Mouse (Mus musculus) kidney, adult 2 months (tissue): Measurements from ENCODE around the gene Smco2. TPM values are rescaled to one million over a fixed set of nuclear protein-coding genes. Genes with fewer than 3 reads are reported as not detected.

ENCODE experiments used
- DNase-seq: peaks from one replicate; pipeline ENCODE4 v3.0.0; 2021
- H3K27ac ChIP-seq: fragments of 200-500 bp; 2 replicates; pipeline ENCODE4 v1.5.1; 2012; ENCODE audit warnings: low read depth, low read length, control low read depth, inconsistent platforms; ENCODE audit not compliant: insufficient read depth
- H3K27me3 ChIP-seq: fragments of 200-500 bp; replicated peaks from 2 replicates; pipeline ENCODE4 v1.6.1; 2012; ENCODE audit warnings: mild to moderate bottlenecking, moderate library complexity, low read length, inconsistent platforms; ENCODE audit not compliant: control insufficient read depth, insufficient read depth
- H3K36me3 ChIP-seq: fragments of 200-500 bp; 2 replicates; pipeline ENCODE4 v1.6.1; 2012; ENCODE audit warnings: mild to moderate bottlenecking, moderate library complexity, low read length, inconsistent platforms; ENCODE audit not compliant: control insufficient read depth, insufficient read depth
- H3K4me1 ChIP-seq: fragments of 200-500 bp; 2 replicates; pipeline ENCODE4 v1.6.1; 2011; ENCODE audit warnings: low read length; ENCODE audit not compliant: control insufficient read depth, insufficient read depth
- H3K4me3 ChIP-seq: fragments of 200-500 bp; 2 replicates; pipeline ENCODE4 v1.5.1; 2011; ENCODE audit warnings: mild to moderate bottlenecking, low read depth, low read length, control low read depth; ENCODE audit not compliant: insufficient read depth
- CTCF ChIP-seq: fragments of 200-500 bp; conservative IDR thresholded peaks from 2 replicates; pipeline ENCODE4 v1.5.1; 2011; ENCODE audit warnings: low read depth, mild to moderate bottlenecking, control low read depth, low read length, moderate library complexity, mixed read lengths; ENCODE audit not compliant: insufficient read depth, insufficient read length
- POLR2A ChIP-seq: fragments of 200-500 bp; IDR thresholded peaks from one replicate; pipeline ENCODE4 v1.6.1; 2011; ENCODE audit warnings: low read depth, low read length, control low read depth
- WGBS: fragments of 180-500 bp; shearing (Covaris S2); methylation state at CpG from one replicate; pipeline ENCODE4 v1.1.7; 2018; 5-methylcytosine and 5-hydroxymethylcytosine counted together
- polyA plus RNA-seq: library from polyadenylated mRNA; depleted of rRNA; stranded (reverse); fragments of >200 nt; gene quantifications from 2 replicates; pipeline ENCODE4 v1.2.3, GENCODE M21; 2012

Gene Smco2
- polyA plus RNA-seq, 1 experiment = not detected

GRCm38 (mm10) chr6:146884851-146885250, 34.9 kb downstream of the Smco2 start:
- Histone ChIP-seq H3K27me3 (no peaks in the 10 kb centered on the region), H3K4me3 (no peak overlapping the region), H3K27ac (no peak overlapping the region), H3K4me1 (peaks cover 13% of the 10 kb centered on the region), H3K36me3 (no peaks in the 10 kb centered on the region)
- WGBS = 44% methylated on average over 4 of the region's 4 CpGs
- DNase-seq = peak; percentile 55
- no peak for TF ChIP-seq POLR2A
- no peak for TF ChIP-seq CTCF

GRCm38 (mm10) chr6:146887958-146888659, 38.2 kb downstream of the Smco2 start, which contains the start of gene Ppfibp1:
Ppfibp1 (plus strand) TSS chr6:146888487.
- WGBS = under 1% methylated on average over 78 of the region's 80 CpGs
- Histone ChIP-seq H3K36me3 (no peaks in the 10 kb centered on the region), H3K27me3 (no peaks in the 10 kb centered on the region), H3K4me3 (peak within 1 kb of the TSS; percentile 76), H3K27ac (peak within 1 kb of the TSS; percentile 91), H3K4me1 (peaks cover 16% of the 10 kb centered on the region)
- peak; percentile 98 for DNase-seq
- TF ChIP-seq POLR2A (no peak), CTCF (no peak)

- no peaks in the 10 kb centered on the region for H3K36me3 ChIP-seq
- DNase-seq = no peak
- H3K4me3 ChIP-seq = peak overlapping the region; percentile 76
- H3K27me3 ChIP-seq = no peaks in the 10 kb centered on the region
- peaks cover 17% of the 10 kb centered on the region for H3K4me1 ChIP-seq
- peak overlapping the region; percentile 91 for H3K27ac ChIP-seq
- 7% methylated on average over 26 of the region's 26 CpGs for WGBS
- TF ChIP-seq CTCF (no peak), POLR2A (no peak)
These were observed 39.0 kb downstream of the Smco2 start for GRCm38 (mm10) chr6:146888660-146889490.

- DNase-seq = no peak
- WGBS = 35% methylated on average over 2 of the region's 2 CpGs
- no peaks in the 10 kb centered on the region for H3K27me3 ChIP-seq
- no peak overlapping the region for H3K4me3 ChIP-seq
- no peak for TF ChIP-seq CTCF
- no peak for TF ChIP-seq POLR2A
- peaks cover 19% of the 10 kb centered on the region for H3K4me1 ChIP-seq
- no peaks in the 10 kb centered on the region for H3K36me3 ChIP-seq
- peak overlapping the region; percentile 70 for H3K27ac ChIP-seq
These were observed 40.3 kb downstream of the Smco2 start for GRCm38 (mm10) chr6:146890215-146890614.

GRCm38 (mm10) chr6:146890633-146891032, 40.7 kb downstream of the Smco2 start:
- TF ChIP-seq CTCF (no peak), POLR2A (no peak)
- Histone ChIP-seq H3K4me1 (peaks cover 19% of the 10 kb centered on the region), H3K4me3 (no peak overlapping the region), H3K27me3 (no peaks in the 10 kb centered on the region), H3K36me3 (no peaks in the 10 kb centered on the region), H3K27ac (peak overlapping the region; percentile 70)
- peak; percentile 68 for DNase-seq

- DNase-seq = no peak
- TF ChIP-seq POLR2A = no peak
- no peak for TF ChIP-seq CTCF
- no peaks in the 10 kb centered on the region for H3K36me3 ChIP-seq
- peaks cover 31% of the 10 kb centered on the region for H3K4me1 ChIP-seq
- WGBS = 38% methylated on average over 2 of the region's 2 CpGs
- H3K27me3 ChIP-seq = no peaks in the 10 kb centered on the region
- H3K27ac ChIP-seq = no peak overlapping the region
- no peak overlapping the region for H3K4me3 ChIP-seq
These were observed 44.0 kb downstream of the Smco2 start for GRCm38 (mm10) chr6:146893890-146894289.

- peak; percentile 60 for DNase-seq
- 61% methylated on average over 6 of the region's 6 CpGs for WGBS
- Histone ChIP-seq H3K4me3 (no peak overlapping the region), H3K36me3 (no peaks in the 10 kb centered on the region), H3K27me3 (no peaks in the 10 kb centered on the region), H3K27ac (peak overlapping the region; percentile 92), H3K4me1 (peaks cover 28% of the 10 kb centered on the region)
- TF ChIP-seq POLR2A (no peak), CTCF (no peak)
These were observed 48.8 kb downstream of the Smco2 start for GRCm38 (mm10) chr6:146898709-146899108.
